Mouse (Mus musculus) stomach, postnatal 0 days (tissue): ENCODE measurements at regions not wholly inside any gene's neighbourhood (a gene's known extent, or its start where the extent isn't known, plus 50 kb on each side); places are given as distances from the start of the nearest gene placed in this dataset.

Experiments used
- CTCF ChIP-seq: IDR thresholded peaks from 2 replicates; pipeline ENCODE4 v1.5.1; 2016; ENCODE audit warnings: antibody characterized with exemption, low read depth, mild to moderate bottlenecking, moderate library complexity
- EP300 ChIP-seq: optimal IDR thresholded peaks from 2 replicates; pipeline ENCODE3; 2016; ENCODE audit warnings: antibody characterized with exemption

- TF ChIP-seq CTCF: no peak
- TF ChIP-seq EP300: no peak
These were observed 436.5 kb downstream of the Zfp619 start for GRCm38 (mm10) chr7:39954110-39954509.
